Mouse (Mus musculus) large intestine, adult 2 months (tissue): ENCODE results near the gene Il1rap. TPM values are rescaled to one million over a fixed set of nuclear protein-coding genes. Genes with fewer than 3 reads are reported as not detected.
A peak's percentile ranks its signal among the peaks of the same experiment; 100 is the strongest.

Source experiments
- DNase-seq: peaks from one replicate; pipeline ENCODE4 v3.0.0-alpha.2; 2012; ENCODE audit warnings: low read depth, low spot score
- WGBS: fragments of 180-500 bp; shearing (Covaris S2); methylation state at CpG from one replicate; pipeline ENCODE4 v1.1.7; 2018; 5-methylcytosine and 5-hydroxymethylcytosine counted together
- polyA plus RNA-seq: library from polyadenylated mRNA; depleted of rRNA; stranded (reverse); fragments of >200 nt; gene quantifications from 2 replicates; pipeline ENCODE4 v1.2.3, GENCODE M21; 2012

The Il1rap gene
- polyA plus RNA-seq, 1 experiment: 0.94 TPM

GRCm38 (mm10) chr16:26608003-26608402 is 26.5 kb downstream of the Il1rap start:
- WGBS: 96% methylated on average over 2 of the region's 2 CpGs
- no peak for DNase-seq

GRCm38 (mm10) chr16:26610508-26610907 is 29.0 kb downstream of the Il1rap start:
- DNase-seq: no peak
- WGBS: 89% methylated on average over 1 of the region's 1 CpGs

GRCm38 (mm10) chr16:26612499-26613220 is 31.2 kb downstream of the Il1rap start:
- no peak for DNase-seq
- 82% methylated on average over 10 of the region's 10 CpGs for WGBS

GRCm38 (mm10) chr16:26623141-26623540 is 41.6 kb downstream of the Il1rap start:
- 64% methylated on average over 1 of the region's 1 CpGs for WGBS
- DNase-seq: no peak

GRCm38 (mm10) chr16:26626065-26626464 is 44.6 kb downstream of the Il1rap start:
- 60% methylated on average over 3 of the region's 3 CpGs for WGBS
- no peak for DNase-seq

GRCm38 (mm10) chr16:26634800-26635199 is 53.3 kb downstream of the Il1rap start:
- no peak for DNase-seq
- 67% methylated on average over 2 of the region's 2 CpGs for WGBS

GRCm38 (mm10) chr16:26643077-26643476 is 61.6 kb downstream of the Il1rap start:
- peak; percentile 14 for DNase-seq
- 29% methylated on average over 6 of the region's 6 CpGs for WGBS

GRCm38 (mm10) chr16:26646066-26646465 is 64.6 kb downstream of the Il1rap start:
- 58% methylated on average over 2 of the region's 2 CpGs for WGBS
- no peak for DNase-seq

GRCm38 (mm10) chr16:26647036-26647435 is 65.5 kb downstream of the Il1rap start:
- no peak for DNase-seq
- 82% methylated on average over 1 of the region's 1 CpGs for WGBS

- 87% methylated on average over 7 of the region's 7 CpGs for WGBS
- no peak for DNase-seq
Measured at GRCm38 (mm10) chr16:26662722-26663436, 81.4 kb downstream of the Il1rap start.

- WGBS: 80% methylated on average over 2 of the region's 2 CpGs
- no peak for DNase-seq
Measured at GRCm38 (mm10) chr16:26666401-26666800, 84.9 kb downstream of the Il1rap start.

- DNase-seq: no peak
- WGBS: 70% methylated on average over 2 of the region's 2 CpGs
Measured at GRCm38 (mm10) chr16:26669081-26669480, 87.6 kb downstream of the Il1rap start.

- DNase-seq: no peak
- WGBS: 89% methylated on average over 2 of the region's 2 CpGs
Measured at GRCm38 (mm10) chr16:26680381-26680780, 98.9 kb downstream of the Il1rap start.

GRCm38 (mm10) chr16:26689771-26690170 is 108.3 kb downstream of the Il1rap start:
- 59% methylated on average over 2 of the region's 2 CpGs for WGBS
- no peak for DNase-seq

GRCm38 (mm10) chr16:26691294-26691693 is 109.8 kb downstream of the Il1rap start:
- WGBS: 66% methylated on average over 11 of the region's 11 CpGs
- DNase-seq: no peak

- DNase-seq: no peak
- 39% methylated on average over 4 of the region's 4 CpGs for WGBS
Measured at GRCm38 (mm10) chr16:26698076-26698475, 116.6 kb downstream of the Il1rap start.

- WGBS: 81% methylated on average over 8 of the region's 8 CpGs
Measured at GRCm38 (mm10) chr16:26700440-26701103, 119.1 kb downstream of the Il1rap start.

GRCm38 (mm10) chr16:26705658-26706371 is 124.3 kb downstream of the Il1rap start:
- WGBS: 71% methylated on average over 6 of the region's 6 CpGs
- DNase-seq: no peak

More at GRCm38 (mm10) chr16:26700440-26701103, 119.1 kb downstream of the Il1rap start:
- no peak for DNase-seq

GRCm38 (mm10) chr16:26706503-26706902 is 125.0 kb downstream of the Il1rap start:
- no peak for DNase-seq
- WGBS: 69% methylated on average over 2 of the region's 2 CpGs

- 89% methylated on average over 3 of the region's 3 CpGs for WGBS
- DNase-seq: no peak
Measured at GRCm38 (mm10) chr16:26710922-26711321, 129.4 kb downstream of the Il1rap start.
